Mouse (Mus musculus) neural tube, embryonic 14.5 days (tissue): ENCODE results near the gene Tyr. TPM values are rescaled to one million over a fixed set of nuclear protein-coding genes. Genes with fewer than 3 reads are reported as not detected.

Experiments used
- polyA plus RNA-seq: library from polyadenylated mRNA; unstranded; fragments of >200 nt; fragmentation: Nextera tagmentation; extraction: Ambion mirVana; gene quantifications from 2 replicates; pipeline ENCODE4 v1.2.1, GENCODE M21; 2014

Tyr gene
- polyA plus RNA-seq, 1 experiment from 2014 or later: not detected

Other genes with a start within 250 kb of the Tyr start
- gene Nox4, start 247.4 kb downstream of the Tyr start, polyA plus RNA-seq: 2.3 and 3.1 TPM in 2 replicates
- gene Grm5, start 90.7 kb upstream of the Tyr start, polyA plus RNA-seq: 84.4 and 134 TPM in 2 replicates